Mouse (Mus musculus) heart, postnatal 10 days (tissue): ENCODE results near the gene Obp1a. TPM values are rescaled to one million over a fixed set of nuclear protein-coding genes. Genes with fewer than 3 reads are reported as not detected.

ENCODE experiments used
- DNase-seq, 2 experiments: peaks; one replicate each; pipeline ENCODE4 v3.0.0; 2021
- intact Hi-C: fragments of 180-260 bp; cut with DNase I; formaldehyde crosslinking; loops from one replicate; pipeline ENCODE4 v1.15.1; 2025
- total RNA-seq, 2 experiments: library from RNA; stranded (reverse); gene quantifications; 2 replicates each; pipeline ENCODE4 v1.2.3; 2021

Gene Obp1a
- not detected for total RNA-seq

- intact Hi-C loops, result no loop called here
- DNase-seq, result no peak
Measured at GRCm38 (mm10) chrX:78091274-78091673, at the start of gene Obp1a. TSS of gene Obp1a (minus strand) at chrX:78091374.

GRCm38 (mm10) chrX:78125167-78125566, 34.0 kb upstream of the Obp1a start, which contains the start of gene Gm5938:
TSS of gene Gm5938 (plus strand) at chrX:78125467.
- DNase-seq, result no peak
- intact Hi-C loops, result no loop called here

Other genes starting within 250 kb of the Obp1a start
- not detected for gene Pbsn, start 237.8 kb downstream of the Obp1a start, total RNA-seq
- not detected for gene Gm14744, start 226.6 kb downstream of the Obp1a start, total RNA-seq
- gene 5430402E10Rik, start 166.3 kb downstream of the Obp1a start, total RNA-seq, result not detected
- not detected for gene Gm5938, start 34.1 kb upstream of the Obp1a start, total RNA-seq
- not detected for gene Obp1b, start 95.4 kb upstream of the Obp1a start, total RNA-seq
- gene Gm14743, start 154.5 kb upstream of the Obp1a start, total RNA-seq, result not detected